Mouse (Mus musculus): ENCODE results near the gene Dph1. TPM values are rescaled to one million over a fixed set of nuclear protein-coding genes. Genes with fewer than 3 reads are reported as not detected.
A peak's percentile ranks its signal among the peaks of the same experiment; 100 is the strongest.

Gene Dph1
- polyA plus RNA-seq, 1 experiment from 2014 or later = 20.4 TPM

- Histone ChIP-seq H3K4me2 (no peak overlapping the region), H3K9me3 (no peaks in the 10 kb centered on the region), H3K4me3 (no peak overlapping the region), H3K9ac (no peak overlapping the region), H3K4me1 (peaks cover 18% of the 10 kb centered on the region), H3K27me3 (peaks cover 15% of the 10 kb centered on the region), H3K36me3 (no peaks in the 10 kb centered on the region), H3K27ac (no peak overlapping the region)
- WGBS = 34% methylated on average over 8 of the region's 8 CpGs
- no peak for ATAC-seq (ENCODE audit: borderline replicate concordance, extremely low read depth, low FRiP score, low TSS enrichment)
Observed at GRCm38 (mm10) chr11:75201721-75202120, 10.7 kb upstream of the Dph1 start.

GRCm38 (mm10) chr11:75200935-75201334 lies 9.9 kb upstream of the Dph1 start:
- H3K27ac ChIP-seq = no peak overlapping the region
- 82% methylated on average over 12 of the region's 12 CpGs for WGBS
- H3K4me3 ChIP-seq = no peak overlapping the region
- peaks cover 18% of the 10 kb centered on the region for H3K4me1 ChIP-seq
- H3K27me3 ChIP-seq = peaks cover 23% of the 10 kb centered on the region
- no peak overlapping the region for H3K4me2 ChIP-seq
- ATAC-seq (ENCODE audit: borderline replicate concordance, extremely low read depth, low FRiP score, low TSS enrichment) = no peak
- no peaks in the 10 kb centered on the region for H3K36me3 ChIP-seq
- no peak overlapping the region for H3K9ac ChIP-seq
- no peaks in the 10 kb centered on the region for H3K9me3 ChIP-seq

- H3K4me1 ChIP-seq = peaks cover 24% of the 10 kb centered on the region
- H3K27me3 ChIP-seq = peaks cover 33% of the 10 kb centered on the region
- H3K4me3 ChIP-seq = no peak overlapping the region
- WGBS = 54% methylated on average over 5 of the region's 5 CpGs
- no peak overlapping the region for H3K9ac ChIP-seq
- H3K9me3 ChIP-seq = no peaks in the 10 kb centered on the region
- H3K36me3 ChIP-seq = no peaks in the 10 kb centered on the region
- no peak for ATAC-seq (ENCODE audit: borderline replicate concordance, extremely low read depth, low FRiP score, low TSS enrichment)
- H3K27ac ChIP-seq = no peak overlapping the region
- no peak overlapping the region for H3K4me2 ChIP-seq
Observed at GRCm38 (mm10) chr11:75199951-75200350, 8.9 kb upstream of the Dph1 start.

- peaks cover 35% of the 10 kb centered on the region for H3K4me1 ChIP-seq
- no peaks in the 10 kb centered on the region for H3K9me3 ChIP-seq
Observed at GRCm38 (mm10) chr11:75198792-75199191, 7.8 kb upstream of the Dph1 start.

DNA sequence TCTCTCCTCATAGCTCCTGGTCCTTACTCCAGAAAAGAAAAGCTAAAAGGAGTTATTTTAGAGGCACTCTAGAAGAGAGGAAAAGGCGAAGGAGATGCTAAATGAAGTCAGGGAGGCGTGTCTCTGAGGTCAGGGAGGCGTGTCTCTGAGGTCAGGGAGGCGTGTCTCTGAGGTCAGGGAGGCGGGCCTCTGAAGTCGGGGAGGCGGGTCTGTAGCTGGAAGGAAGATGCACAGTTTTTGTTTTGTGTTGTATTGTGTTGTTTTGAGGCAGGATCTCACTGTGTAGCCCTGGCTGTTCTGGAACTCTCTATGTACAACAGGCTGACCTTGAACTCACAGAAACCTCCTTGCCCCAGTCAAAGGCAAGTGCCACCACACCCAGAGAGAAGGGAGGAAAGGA lies 6.9 kb upstream of the Dph1 start:
- no peaks in the 10 kb centered on the region for H3K36me3 ChIP-seq
- peaks cover 44% of the 10 kb centered on the region for H3K4me1 ChIP-seq
- H3K27me3 ChIP-seq = peaks cover 53% of the 10 kb centered on the region
- no peak for ATAC-seq (ENCODE audit: borderline replicate concordance, extremely low read depth, low FRiP score, low TSS enrichment)
- WGBS = 44% methylated on average over 7 of the region's 7 CpGs
- H3K4me3 ChIP-seq = no peak overlapping the region
- no peak overlapping the region for H3K4me2 ChIP-seq
- no peaks in the 10 kb centered on the region for H3K9me3 ChIP-seq
- no peak overlapping the region for H3K9ac ChIP-seq
- H3K27ac ChIP-seq = no peak overlapping the region

More at GRCm38 (mm10) chr11:75198792-75199191, 7.8 kb upstream of the Dph1 start:
- H3K27ac ChIP-seq = no peak overlapping the region
- no peak for ATAC-seq (ENCODE audit: borderline replicate concordance, extremely low read depth, low FRiP score, low TSS enrichment)
- no peak overlapping the region for H3K4me2 ChIP-seq
- no peaks in the 10 kb centered on the region for H3K36me3 ChIP-seq
- H3K27me3 ChIP-seq = peaks cover 45% of the 10 kb centered on the region
- H3K4me3 ChIP-seq = no peak overlapping the region
- 63% methylated on average over 4 of the region's 4 CpGs for WGBS
- H3K9ac ChIP-seq = no peak overlapping the region

DNA sequence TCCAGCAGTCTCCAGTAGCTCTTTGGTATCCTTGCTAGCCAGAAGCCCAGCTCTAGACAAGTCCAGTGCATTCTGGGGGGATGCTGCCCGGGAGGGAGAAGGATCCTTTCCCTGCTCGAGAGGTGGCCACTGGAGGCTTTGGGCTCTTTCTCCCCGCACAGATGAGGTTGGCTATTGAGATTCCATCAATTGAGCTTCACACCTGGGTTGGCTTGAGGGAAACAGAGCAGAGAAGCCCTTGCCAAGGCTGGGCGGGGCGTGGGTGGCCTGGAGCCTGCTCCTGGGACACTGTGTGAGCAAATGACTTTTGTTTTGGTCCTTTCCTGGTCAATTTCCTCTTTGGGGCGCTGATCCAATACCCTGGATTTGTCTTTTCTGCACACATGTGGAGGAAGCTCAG lies 5.1 kb upstream of the Dph1 start:
- Histone ChIP-seq H3K27ac (no peak overlapping the region), H3K36me3 (no peaks in the 10 kb centered on the region), H3K9me3 (no peaks in the 10 kb centered on the region), H3K9ac (no peak overlapping the region), H3K27me3 (peaks cover 66% of the 10 kb centered on the region), H3K4me2 (no peak overlapping the region), H3K4me1 (peaks cover 37% of the 10 kb centered on the region), H3K4me3 (no peak overlapping the region)
- 64% methylated on average over 6 of the region's 6 CpGs for WGBS
- ATAC-seq (ENCODE audit: borderline replicate concordance, extremely low read depth, low FRiP score, low TSS enrichment) = no peak

DNA sequence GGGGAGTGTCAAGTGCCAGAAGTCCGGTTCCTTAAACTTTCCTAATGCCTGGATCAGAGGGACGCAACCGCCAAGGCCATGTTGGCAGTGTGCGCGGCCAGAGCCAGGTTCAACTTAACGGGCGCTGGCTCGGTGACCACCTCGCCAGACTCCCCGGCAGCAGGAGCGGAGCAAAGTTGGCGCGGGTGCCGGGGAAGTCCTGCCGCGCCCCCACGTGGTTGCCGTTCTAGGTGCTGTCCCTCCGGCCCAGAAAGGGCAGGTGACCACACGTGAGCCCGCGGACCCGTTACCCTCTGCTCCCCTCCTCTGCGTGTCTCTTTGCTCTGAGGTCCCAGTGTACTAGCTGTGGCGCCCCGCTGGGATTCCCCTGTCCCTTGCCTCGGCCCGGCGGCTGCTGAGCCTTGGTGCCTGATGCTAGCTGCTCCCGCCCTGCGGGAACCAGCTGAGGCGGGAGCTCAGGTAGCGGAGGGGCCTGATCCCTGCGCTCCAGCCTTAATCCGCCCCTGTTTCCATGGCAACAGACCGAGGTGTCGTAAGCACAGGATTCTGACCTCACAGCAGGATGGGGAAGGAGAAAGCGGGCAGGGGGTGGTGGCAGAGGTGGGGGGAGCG lies 3.9 kb upstream of the Dph1 start:
- Histone ChIP-seq H3K27me3 (peaks cover 68% of the 10 kb centered on the region), H3K4me1 (peaks cover 39% of the 10 kb centered on the region), H3K9ac (no peak overlapping the region), H3K27ac (no peak overlapping the region), H3K36me3 (no peaks in the 10 kb centered on the region), H3K4me3 (peak overlapping the region; percentile 53), H3K4me2 (peak overlapping the region; percentile 91), H3K9me3 (no peaks in the 10 kb centered on the region)
- ATAC-seq (ENCODE audit: borderline replicate concordance, extremely low read depth, low FRiP score, low TSS enrichment) = no peak
- under 1% methylated on average over 38 of the region's 39 CpGs for WGBS

GRCm38 (mm10) chr11:75194121-75194849 lies 3.2 kb upstream of the Dph1 start:
- H3K4me2 ChIP-seq = peak overlapping the region; percentile 91
- H3K9me3 ChIP-seq = no peaks in the 10 kb centered on the region
- H3K27ac ChIP-seq = no peak overlapping the region
- H3K4me1 ChIP-seq = peaks cover 45% of the 10 kb centered on the region
- H3K36me3 ChIP-seq = no peaks in the 10 kb centered on the region
- H3K4me3 ChIP-seq = peak overlapping the region; percentile 53
- no peak for ATAC-seq (ENCODE audit: borderline replicate concordance, extremely low read depth, low FRiP score, low TSS enrichment)
- 0 out of 2 replicates have a peak overlapping the region, but pooled peaks have one; percentile 48 for H3K9ac ChIP-seq
- 1% methylated on average over 52 of the region's 52 CpGs for WGBS
- H3K27me3 ChIP-seq = peaks cover 68% of the 10 kb centered on the region

- H3K27ac ChIP-seq = no peak within 1 kb of the TSS
- H3K4me1 ChIP-seq = peaks cover 48% of the 10 kb centered on the region
- H3K4me2 ChIP-seq = peak within 1 kb of the TSS; percentile 91
- H3K36me3 ChIP-seq = no peaks in the 10 kb centered on the region
- H3K9ac ChIP-seq = peak within 1 kb of the TSS; percentile 48
- WGBS = 0% methylated on average over 79 of the region's 84 CpGs
- H3K27me3 ChIP-seq = peaks cover 68% of the 10 kb centered on the region
- no peaks in the 10 kb centered on the region for H3K9me3 ChIP-seq
- H3K4me3 ChIP-seq = peak within 1 kb of the TSS; percentile 53
- ATAC-seq (ENCODE audit: borderline replicate concordance, extremely low read depth, low FRiP score, low TSS enrichment) = peak; percentile 21
Observed at GRCm38 (mm10) chr11:75193256-75194071, 2.4 kb upstream of the Dph1 start, which contains the start of gene Rtn4rl1. Gene Rtn4rl1, plus strand, starts transcription at chr11:75193783.

DNA sequence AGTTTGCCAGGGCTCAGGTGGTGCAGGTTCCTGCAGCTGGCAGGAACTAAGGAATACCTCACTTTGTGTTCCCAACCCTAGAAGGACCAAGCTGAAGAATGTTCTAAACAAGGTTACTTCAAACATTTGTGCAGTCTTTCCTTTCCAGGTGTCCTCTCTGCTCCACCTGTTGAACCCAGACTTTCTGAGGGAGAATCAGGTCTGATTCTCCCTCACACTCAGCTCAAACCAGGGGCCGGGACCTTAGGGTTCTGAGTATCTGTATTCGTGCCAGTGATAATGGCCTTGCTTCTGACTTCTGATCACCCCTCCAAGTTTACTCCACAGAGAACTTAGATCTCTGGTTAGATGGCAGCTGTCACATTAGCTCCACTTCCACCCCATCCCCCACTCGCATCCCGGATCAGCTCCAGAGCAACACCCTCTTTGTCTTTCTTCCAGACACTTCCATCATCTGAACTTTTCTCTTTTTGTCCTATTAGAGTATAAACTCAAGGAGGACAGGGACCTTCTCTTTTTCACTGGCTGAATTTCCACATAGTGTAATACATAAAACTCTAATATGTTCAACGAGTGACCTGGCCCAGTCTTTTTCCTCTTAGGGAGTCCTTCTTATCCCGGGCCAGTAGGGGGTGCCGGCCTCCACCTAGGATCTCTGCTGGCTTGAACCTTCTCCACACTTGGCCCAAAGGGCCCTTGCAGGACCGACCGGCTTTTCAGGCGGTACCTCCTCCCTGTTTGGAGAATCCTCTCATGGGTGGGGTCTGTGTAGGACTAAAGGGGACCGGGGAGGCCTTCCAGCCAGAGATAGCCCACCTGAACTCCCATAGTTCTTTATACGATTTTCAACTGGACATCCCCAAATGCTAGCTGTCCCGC lies 1.5 kb upstream of the Dph1 start:
- Histone ChIP-seq H3K4me3 (peak overlapping the region; percentile 53), H3K27ac (no peak overlapping the region), H3K27me3 (peaks cover 61% of the 10 kb centered on the region), H3K36me3 (no peaks in the 10 kb centered on the region), H3K4me2 (peak overlapping the region; percentile 91), H3K4me1 (peaks cover 48% of the 10 kb centered on the region), H3K9me3 (no peaks in the 10 kb centered on the region), H3K9ac (no peak overlapping the region)
- 22% methylated on average over 13 of the region's 13 CpGs for WGBS
- no peak for ATAC-seq (ENCODE audit: borderline replicate concordance, extremely low read depth, low FRiP score, low TSS enrichment)

DNA sequence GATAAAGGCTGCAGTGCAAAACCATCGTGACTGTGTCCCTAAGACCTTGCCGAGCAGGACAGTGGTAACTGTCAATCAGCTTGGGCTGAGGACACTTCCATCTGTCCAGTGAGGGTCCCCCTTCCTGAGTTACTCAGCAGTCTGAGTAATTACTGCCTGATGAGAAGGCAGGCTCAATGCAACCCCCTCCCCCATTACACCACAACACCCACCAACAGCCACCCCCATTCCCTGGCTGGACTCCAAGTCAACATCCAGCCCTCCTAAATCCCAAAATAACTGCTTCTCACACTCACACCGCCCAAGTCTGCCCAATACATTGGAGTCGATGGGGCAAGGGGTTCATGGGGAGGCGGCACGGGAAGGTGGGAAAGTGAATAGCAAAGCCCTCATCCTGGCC lies 800 bp upstream of the Dph1 start:
- Histone ChIP-seq H3K4me2 (no peak overlapping the region), H3K36me3 (no peaks in the 10 kb centered on the region), H3K4me1 (peaks cover 48% of the 10 kb centered on the region), H3K27me3 (peaks cover 54% of the 10 kb centered on the region), H3K27ac (no peak overlapping the region), H3K9me3 (no peaks in the 10 kb centered on the region), H3K9ac (no peak overlapping the region), H3K4me3 (no peak overlapping the region)
- ATAC-seq (ENCODE audit: borderline replicate concordance, extremely low read depth, low FRiP score, low TSS enrichment) = no peak
- 62% methylated on average over 6 of the region's 6 CpGs for WGBS

Measured in lung, embryonic 15.5 days (tissue).